Mouse (Mus musculus): ENCODE measurements around the gene Vmn1r8.
"Not testable (repeated sequence)": the region's sequence is repeated elsewhere in the genome, so short reads cannot be mapped to it uniquely, and the experiment has no call there.

DNA sequence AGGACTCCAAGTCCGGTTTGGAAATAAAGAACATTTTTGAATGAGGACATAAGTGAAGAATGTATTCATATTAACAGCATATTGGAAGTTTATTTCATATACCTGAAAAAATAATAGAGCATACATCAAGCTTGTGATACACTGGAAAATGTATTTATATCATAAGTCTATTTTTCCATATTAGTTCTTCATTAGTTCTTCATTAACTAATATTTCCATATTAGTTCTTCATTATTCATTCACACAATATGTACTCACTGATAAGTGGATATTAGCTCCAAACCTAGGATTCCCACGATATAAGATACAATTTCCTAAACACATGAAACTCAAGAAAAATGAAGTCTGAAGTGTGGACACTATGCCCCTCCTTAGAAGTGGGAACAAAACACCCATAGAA, 6.9 kb upstream of the Vmn1r8 start, which contains the start of gene Vmn1r7:
- not testable (repeated sequence) for TF ChIP-seq CTCF, POLR2A (IDR thresholded peaks at IDR 0.05; ENCODE audit: insufficient read depth, low read depth, low read length)
